Mouse (Mus musculus): ENCODE data around the gene Mgmt.
A peak's percentile ranks its signal among the peaks of the same experiment; 100 is the strongest.

The Mgmt gene

DNA sequence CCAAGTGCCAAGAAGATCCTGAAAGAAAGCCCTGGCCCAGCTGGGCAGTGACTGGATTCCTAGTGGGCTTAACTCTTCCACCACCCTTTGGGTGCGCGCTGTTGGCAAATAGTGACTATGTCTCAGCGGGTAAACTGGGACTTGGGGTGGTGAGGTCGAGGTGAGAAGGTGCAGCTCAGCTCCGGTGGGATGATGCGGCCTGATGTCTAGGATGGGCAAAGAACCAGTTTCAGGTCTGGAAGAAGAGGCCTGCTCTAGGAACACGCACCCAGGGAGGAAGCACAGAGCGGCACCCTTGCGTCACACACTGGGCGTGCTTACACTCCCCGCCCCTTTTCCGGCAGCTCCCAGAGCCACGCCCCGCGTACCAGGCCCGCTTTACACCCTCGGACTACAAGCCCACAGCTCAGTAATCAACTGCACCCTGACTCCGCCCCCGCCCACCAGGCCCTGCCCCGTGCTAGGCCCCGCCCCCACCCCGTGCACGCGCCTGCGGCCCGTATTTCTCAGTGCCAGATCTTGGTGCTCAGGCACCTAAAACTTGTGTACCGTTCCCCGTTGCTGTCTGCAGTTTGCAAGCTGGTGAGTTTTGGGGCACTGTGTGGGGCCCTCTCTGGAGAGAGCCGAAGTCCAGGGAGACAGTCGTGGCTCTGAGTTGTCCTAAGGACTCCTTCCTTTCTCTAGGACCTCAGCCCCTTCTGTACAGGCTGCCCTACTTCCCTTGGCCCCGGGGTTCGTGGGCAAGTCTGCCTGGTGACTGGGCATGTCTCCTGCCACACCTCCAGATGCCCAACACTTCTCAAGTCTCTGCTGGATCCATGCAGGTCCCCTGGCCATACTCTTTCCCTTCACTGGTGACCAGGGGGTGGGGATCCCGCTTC is at the start of gene Mgmt:
Gene Mgmt (plus strand): TSS at position 509 of the 881 bp plus-strand sequence.
- DNase-seq (ENCODE audit: low read depth, low spot score), result peak; percentile 88

DNA sequence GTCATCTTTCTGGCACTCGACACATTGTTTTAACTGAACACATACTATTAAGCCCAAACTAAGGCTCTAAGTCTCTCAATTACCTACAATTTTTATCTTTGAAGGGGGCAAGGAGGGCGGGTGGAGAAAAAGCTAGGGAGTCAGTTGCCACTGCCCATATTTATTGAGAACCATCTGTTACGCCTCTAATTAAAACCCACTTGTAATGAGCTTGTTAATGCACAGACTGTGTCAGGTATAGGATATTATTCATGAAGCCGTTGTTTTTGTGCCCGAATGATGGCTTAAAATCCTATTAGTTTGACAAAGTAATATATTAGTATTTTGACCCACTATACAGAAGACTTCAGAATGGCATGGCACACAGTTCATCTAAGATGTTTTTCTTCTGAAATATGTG is 49.6 kb upstream of the Mgmt start:
- no peak for DNase-seq (ENCODE audit: low read depth, low spot score)

DNA sequence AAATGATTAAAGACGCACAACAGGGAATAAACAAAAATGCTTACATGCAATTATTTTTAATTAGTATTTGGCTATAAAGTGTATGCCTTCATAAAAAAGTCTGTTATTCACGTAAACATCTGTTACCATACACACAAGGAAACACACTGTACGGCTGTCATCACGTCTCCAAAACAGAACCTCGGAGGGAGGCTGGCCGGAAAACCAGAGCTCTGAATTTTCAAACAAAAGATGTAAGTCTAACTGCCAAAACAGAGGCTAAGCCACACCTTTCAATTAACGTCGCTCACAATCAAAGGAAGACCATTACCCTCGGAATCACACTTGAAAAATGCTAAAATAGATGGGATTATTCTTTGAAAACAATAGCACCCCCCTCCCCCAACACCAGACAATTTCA is 49.1 kb upstream of the Mgmt start:
- DNase-seq (ENCODE audit: low read depth, low spot score), result no peak

DNA sequence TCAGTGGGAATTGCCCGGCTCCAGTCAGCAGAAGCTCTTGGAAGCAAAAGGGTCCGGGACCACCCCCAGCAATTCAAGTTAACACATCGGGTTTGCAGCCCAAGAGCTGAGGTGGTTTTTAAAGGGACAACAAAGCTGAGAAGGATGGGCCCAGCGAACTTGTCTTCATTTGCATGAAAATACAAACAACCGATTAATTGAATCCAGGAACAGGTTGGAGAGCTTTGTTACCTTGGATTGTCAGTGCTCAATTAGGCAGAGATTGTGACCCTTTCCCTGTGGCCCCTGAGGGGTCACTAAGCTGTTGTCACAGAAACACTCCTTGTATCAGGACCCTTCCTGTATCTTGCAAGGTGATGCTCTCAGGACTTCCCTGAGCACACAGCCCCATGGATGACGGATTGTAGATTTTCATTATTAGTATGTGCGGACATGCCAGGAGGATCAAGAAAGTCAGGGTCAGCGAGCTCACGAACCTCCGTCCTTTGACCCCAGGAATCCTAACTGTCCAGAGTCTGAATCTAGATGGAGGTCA is 48.3 kb upstream of the Mgmt start:
- DNase-seq (ENCODE audit: low read depth, low spot score), result no peak

DNA sequence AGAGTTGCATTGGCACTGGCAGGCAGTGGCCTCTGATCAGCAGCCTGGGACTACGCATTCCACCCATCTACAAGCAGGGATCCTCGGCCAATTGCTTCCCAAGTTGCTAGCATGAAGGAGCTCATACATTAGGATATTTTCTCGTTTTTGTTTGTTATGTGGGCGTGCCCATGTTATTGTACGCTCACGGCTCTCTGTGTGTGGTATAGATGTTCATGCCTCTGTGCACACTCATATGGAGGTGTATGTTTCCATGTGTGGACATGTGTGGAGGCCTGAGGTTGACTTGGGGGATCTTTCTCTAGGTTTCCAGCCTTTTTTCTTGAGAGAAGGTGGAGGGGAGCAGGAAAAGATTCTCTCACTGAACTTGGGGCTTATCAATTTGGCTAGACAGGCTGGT is 46.8 kb upstream of the Mgmt start:
- no peak for DNase-seq (ENCODE audit: low read depth, low spot score)

DNA sequence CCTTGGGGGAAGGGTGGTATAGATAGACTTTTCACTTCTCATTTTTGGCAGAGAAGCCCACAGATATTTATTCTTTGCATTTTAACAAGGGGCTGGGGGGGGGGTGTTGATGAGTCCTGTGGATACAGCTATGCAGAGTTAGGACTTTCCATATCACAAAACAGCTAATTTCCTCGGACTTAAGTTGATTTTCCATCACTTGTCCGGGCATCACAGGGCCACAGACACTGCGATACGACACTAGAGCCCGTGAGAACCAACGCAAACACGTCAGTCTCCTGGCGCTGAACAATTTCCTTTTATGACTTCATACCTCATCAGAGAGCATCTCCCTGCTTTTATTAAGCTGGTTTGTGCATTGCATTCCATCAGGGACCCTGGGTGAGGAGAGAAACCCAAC is 45.7 kb upstream of the Mgmt start:
- no peak for DNase-seq (ENCODE audit: low read depth, low spot score)

DNA sequence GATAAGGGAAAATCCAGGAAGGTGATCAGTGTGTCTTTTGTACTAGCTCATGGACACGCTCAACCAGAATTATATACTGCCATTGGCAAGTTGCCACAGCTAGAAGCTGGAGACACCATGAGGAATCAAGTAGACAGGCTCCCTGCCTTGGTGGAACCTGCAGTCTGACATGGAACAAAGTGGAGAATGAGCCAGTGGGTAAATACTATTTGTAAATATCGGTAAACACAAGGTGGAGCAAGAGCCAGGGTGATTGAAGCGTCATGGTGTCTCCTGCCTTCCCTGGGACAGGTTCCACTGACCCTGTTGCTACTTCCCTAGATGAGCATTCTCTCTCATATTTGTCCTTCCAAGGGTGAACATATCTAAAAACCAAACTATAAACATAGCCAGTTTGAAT is 44.6 kb upstream of the Mgmt start:
- no peak for DNase-seq (ENCODE audit: low read depth, low spot score)

DNA sequence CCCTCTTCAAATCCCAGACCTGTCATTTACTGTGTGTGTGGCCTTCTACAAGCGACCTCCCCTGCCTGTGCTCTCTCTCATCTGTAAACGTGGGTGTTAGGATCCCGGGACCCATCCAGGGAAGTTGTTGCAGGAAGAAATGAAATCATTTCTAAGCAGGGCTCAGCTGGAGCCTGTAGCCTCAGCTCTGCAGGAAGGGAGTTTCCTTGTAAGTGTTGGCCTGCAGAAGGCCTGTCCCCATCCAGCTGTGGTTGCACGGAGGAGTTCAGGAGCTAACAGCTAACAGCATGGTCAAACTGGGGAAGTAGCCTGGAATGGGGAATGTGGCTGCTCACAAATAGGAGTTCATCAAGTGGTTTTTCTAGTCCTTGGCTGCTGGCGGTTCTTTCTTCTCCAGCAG is 44.1 kb upstream of the Mgmt start:
- no peak for DNase-seq (ENCODE audit: low read depth, low spot score)

DNA sequence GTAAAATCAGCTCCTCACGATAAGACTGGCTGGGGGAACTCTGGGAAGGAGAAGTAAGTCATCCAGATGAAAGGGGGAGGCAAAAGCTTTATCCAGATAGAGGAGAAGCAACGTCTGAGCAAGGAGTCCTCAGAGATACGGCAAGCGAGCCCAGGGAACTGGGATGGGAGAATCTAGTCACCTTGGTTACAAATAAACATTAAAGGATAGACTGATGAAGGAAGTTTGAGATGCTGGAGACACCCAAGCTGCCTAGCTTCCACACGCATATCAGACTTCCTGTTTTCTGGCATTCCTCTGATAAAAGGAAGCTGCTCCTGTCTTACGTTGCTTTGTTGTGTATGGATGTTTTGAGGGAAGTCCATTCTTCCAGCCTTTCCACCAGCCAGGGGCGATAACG is 42.5 kb upstream of the Mgmt start:
- DNase-seq (ENCODE audit: low read depth, low spot score), result no peak

DNA sequence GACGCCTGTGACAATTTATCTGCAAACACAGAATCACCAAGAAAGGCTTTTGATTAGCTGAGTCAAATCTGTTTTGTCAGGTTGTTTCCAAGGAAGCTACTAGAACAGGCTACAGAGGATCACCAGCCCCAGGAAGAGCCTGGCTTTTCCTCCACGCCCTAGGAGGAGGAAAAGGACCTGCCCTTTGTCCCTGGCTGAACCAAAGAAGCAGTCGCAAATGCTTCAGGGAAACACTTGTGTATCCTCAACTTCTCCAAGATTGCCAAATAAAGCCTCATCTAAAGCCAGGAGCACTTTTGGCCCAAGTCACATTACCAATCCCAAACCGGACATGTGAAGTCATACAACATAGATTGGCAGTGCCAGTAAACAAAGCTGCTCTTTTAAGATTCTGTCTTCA is 41.7 kb upstream of the Mgmt start:
- no peak for DNase-seq (ENCODE audit: low read depth, low spot score)

DNA sequence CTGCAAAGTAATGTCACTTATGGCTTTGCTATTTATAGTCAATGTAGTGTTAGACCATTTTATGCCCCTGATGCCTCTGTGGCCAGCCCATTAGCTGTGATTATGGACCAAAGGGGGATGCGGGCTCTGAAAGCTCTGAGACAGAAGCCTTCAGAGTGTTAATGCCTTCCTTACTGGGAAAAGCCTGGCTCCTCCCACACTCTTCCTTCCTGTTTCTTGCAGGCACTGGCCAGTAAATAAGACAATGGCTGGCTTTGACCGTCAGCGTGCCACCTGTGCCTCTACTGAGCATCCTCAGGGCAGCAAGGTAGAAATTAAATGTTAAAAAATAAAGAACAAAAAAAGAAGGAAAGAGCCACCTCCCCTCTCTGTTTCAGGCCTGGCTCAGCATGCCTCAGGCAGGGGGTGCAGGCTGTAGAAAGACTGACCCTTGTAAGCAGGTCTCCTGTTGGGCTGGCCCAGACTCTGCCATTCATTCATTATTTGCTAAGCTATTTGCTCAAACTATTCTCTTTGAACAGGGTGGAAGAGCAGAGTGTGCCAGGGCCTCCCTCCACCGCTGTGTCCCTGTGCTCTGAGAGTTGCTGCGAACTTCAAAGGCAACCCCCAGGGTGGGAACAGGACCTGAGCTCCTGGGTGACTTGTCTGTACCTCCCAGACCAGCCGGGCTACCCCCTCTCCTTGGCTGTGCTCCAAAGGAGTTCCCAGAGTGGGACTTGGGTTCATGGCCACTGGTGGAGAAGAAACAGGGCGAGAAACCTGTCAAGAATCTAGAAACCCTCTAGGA is 29.5 kb upstream of the Mgmt start:
- no peak for DNase-seq (ENCODE audit: low read depth, low spot score)

DNA sequence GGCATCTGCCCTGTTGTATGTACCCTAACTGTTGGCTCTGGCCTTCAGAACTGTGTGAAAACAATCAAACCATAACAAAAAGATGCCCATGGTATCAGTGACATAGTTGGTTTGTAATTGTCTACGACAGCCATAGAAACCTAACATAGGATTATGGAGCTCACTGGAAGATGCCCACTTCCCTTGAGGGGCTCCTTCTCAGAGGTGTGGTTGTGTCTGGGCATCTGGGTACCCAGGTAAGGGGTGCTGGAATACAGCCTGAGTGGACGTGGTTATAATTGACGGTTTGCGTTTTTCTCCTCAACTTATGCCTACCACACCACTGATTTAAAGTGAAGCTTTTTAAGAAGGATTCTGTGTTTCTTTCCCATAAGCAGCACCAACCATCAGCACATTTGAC is 28.5 kb upstream of the Mgmt start:
- no peak for DNase-seq (ENCODE audit: low read depth, low spot score)

DNA sequence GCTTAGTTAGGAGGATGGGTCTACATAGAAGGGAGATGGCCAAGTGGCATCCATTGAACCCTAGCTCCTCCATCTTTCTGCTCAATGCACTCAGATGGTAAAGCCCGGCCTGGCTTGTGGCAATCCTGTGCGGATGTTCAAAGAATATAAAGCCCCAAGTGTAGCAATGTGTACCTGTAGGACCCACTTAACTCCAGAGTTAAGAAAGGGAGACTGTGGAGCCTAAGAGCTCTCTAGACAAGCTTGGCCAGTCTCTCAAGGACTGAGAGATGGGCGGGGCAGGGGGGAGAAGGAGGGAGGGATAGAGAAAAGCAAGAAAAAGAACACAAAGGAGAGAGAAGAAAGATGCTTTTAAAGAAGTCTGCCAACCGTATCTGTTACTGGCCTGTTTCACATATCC is 27.9 kb upstream of the Mgmt start:
- no peak for DNase-seq (ENCODE audit: low read depth, low spot score)

DNA sequence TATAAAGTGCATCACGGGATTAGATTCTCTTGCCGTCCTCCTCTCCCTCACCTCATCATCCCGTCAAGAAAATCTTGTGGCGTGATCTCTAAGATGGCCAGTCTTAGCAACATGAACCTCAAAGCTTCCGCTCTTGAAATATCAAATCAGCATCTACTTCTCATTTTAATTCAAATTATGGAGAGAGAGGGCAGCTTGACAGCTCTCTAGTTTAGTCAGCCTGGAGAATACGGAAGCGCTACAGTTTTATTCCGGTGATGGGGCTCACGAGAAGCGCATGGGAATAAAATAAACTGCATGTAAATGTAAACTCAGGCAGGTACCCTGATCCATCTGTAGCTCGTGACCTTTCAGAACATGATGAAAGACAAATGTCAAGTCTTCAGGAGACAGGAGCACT is 22.9 kb upstream of the Mgmt start:
- no peak for DNase-seq (ENCODE audit: low read depth, low spot score)

DNA sequence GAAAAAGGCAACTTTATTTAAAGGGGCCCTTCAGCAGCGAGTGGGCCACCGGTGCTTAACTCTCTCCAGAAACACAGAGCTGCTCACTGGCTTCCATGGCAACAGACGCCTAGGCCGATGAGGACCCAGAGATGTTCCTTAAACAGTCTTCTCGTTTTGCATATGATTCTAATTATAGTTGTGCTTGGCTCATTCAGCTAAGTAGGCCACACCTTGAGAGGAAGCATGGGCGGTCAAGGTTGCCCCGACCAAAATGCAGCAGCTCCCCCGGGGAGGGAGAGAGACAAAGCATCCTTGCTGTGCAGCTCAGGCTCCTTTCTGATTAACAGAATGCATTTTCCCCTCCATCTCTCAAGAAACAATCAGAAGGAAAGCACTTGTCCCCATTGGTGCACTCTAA is 22.4 kb upstream of the Mgmt start:
- DNase-seq (ENCODE audit: low read depth, low spot score), result no peak

DNA sequence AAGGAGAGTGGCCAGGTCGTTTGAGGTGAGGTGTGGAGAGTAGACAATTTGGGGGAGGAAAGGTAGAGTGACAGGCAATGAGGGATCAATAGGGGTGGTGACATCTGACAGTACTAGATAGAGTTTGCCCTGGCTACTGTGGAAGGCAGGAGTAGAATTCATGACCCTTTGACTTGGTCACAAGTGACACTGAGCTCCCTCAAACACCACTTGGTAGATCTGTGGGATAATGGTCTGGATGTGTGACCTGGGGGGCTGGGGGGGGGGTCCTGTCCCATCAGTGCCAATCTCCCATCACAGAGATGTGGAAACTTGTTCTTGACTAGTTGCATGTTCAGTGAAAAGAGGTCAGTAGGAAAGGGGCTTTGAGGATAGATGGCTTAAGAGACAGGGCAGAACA is 20.0 kb upstream of the Mgmt start:
- no peak for DNase-seq (ENCODE audit: low read depth, low spot score)

DNA sequence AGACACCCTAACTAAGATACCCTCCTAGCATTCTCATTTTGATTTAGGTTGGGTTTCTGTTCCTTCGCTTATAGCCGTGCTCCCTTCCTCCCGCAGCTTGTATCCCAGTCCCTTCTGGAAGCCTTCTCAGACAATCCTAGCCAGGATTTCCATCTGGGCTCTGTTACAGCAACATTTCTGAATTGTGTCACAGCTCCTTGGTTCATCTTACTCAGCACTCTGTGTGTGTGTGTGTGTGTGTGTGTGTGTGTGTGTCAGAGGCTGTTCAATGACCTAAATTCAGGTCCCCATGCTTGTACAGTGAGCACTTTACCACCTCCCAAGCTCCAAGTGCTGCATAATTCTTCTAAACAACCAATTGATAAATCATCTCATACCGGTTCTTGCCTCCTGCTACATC is 14.0 kb upstream of the Mgmt start:
- no peak for DNase-seq (ENCODE audit: low read depth, low spot score)

DNA sequence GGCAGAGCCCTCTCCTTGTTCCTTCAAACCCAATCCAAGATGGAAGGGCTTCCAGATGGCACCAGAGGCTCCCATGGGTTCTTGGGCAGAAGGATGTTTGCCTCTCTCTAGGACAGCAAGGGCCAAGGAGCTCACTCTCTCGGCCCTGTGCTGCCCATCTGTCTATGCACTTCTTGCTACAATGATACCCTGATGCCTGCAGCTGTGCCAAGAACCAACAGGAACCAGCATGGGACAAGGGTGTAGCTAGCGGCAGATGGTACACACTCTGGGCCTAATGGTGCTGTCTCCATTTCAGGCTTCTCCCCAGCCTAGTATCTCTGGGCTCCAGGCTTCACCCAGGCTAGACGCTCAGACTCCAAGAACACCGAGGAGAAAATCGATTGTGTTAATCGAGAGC is 6.3 kb upstream of the Mgmt start:
- DNase-seq (ENCODE audit: low read depth, low spot score), result no peak

DNA sequence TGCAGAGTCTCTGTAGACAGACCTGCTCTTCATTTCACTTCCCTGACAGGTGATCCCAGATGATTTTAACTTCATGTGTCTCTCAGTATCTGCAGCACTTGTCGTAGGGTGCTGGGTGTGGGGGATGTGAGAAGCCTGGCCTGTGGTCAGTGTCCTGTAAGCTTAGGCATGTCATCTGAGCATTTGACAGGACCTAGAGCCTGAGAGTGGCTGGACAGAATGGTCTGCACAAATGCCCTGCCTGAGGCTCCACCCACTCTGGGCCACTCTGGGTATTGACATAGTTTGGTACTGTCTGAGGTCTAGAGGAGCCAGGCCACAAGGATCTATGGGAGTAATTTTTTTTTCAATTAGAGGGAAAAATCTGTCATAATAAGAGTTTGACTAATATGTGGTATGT is 942 bp downstream of the Mgmt start:
- DNase-seq (ENCODE audit: low read depth, low spot score), result no peak

DNA sequence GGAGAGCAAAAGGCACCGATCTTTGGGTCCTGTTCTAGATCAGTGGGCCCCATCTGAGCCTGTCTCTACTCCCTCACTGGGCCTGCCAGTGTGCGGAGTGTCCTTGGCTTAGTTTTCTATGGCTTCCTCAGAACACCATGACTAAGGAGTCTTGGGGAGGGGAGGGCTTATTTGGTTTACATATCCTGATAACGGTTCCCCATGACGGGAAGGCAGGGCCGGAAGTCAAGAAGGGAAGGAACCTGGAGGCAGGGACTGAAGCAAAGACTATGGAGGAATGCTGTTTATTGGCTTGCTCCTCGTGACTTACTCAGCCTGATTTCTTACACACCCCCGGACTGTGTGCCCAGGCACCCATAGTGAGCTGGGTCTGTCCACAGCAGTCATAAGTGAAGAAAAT is 1.4 kb downstream of the Mgmt start:
- no peak for DNase-seq (ENCODE audit: low read depth, low spot score)

DNA sequence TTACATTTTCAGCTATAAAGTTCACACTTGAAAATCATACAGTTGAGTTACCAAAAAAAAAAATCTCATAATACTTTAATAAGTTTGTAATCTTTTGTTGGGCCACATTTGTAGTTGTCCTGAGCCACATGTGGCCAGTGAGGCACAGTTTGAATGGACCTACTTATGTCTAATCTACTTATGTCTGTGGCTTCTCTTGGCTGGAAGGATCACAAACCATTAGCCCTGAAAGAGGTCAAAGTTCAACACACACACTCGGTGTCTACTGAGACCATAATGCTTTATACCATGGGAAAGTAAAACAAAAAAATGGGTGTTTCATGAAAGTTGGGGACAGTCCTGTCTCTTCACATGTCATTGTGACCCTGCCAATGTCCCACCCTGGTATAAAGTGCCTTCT is 3.1 kb downstream of the Mgmt start:
- DNase-seq (ENCODE audit: low read depth, low spot score), result no peak

DNA sequence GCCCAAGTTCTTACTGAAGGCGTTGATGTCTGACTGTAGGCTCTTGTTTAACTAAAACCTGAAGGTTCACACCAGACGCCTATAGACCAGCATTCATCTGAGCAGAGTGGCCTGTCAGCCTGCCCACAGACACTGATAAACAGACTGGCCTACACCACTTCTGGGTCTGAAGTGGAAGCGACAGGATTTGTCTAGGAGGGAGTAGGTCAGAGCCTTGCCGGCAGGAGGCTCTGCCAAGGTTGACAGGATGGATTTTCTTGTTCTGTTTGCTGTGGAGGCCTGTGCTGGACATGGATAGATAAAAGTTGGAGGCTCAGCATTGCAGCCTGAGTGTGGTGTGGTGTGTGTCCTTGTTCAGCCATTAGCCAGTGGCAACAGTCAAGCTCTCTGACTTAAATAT is 3.6 kb downstream of the Mgmt start:
- DNase-seq (ENCODE audit: low read depth, low spot score), result no peak

DNA sequence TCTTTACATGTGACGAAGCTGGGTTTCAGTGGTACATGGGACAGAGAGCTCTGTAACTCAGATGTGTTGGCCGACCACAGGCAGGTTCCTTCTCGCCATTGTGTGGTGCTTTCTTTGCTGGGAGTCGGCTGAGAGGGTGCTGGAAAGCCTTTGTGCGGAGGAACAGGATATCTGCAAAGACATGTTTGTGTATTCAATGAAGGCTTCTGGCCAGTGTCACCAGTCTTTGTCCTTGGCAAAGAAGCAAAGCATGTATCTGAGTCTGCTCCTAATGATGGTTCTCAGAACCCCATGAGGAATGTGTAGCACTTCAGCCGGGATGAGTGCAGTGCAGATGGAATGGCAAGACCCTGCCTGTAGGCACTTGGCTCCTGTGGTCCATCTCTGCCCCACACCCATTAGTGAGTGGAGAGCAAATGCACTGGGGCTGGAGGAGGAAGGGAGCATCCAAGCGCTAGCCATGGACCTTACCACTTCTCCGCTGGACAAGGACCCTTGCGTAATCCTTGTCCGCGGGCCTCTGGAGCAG is 14.3 kb downstream of the Mgmt start:
- DNase-seq (ENCODE audit: low read depth, low spot score), result no peak
